Mouse (Mus musculus): ENCODE data around the gene Pigf. TPM values are rescaled to one million over a fixed set of nuclear protein-coding genes. Genes with fewer than 3 reads are reported as not detected.

Pigf gene
- polyA plus RNA-seq, 1 experiment from 2014 or later = 39.3 TPM

GRCm38 (mm10) chr17:87008950-87009349 is 16.3 kb downstream of the Pigf start:
- Histone ChIP-seq H3K4me3 (ENCODE audit: low read length) (no peak overlapping the region), H3K36me3 (ENCODE audit: control insufficient read depth, insufficient read depth, low read length) (peaks cover 5% of the 10 kb centered on the region; the same call in 1 of the 2 replicates), H3K9ac (ENCODE audit: low read depth, low read length) (no peak overlapping the region), H3K27ac (ENCODE audit: low read depth, low read length) (no peak overlapping the region), H3K9me3 (ENCODE audit: control insufficient read depth, low read length) (no peaks in the 10 kb centered on the region), H3K4me1 (ENCODE audit: control insufficient read depth, insufficient read depth, low read length) (no peaks in the 10 kb centered on the region), H3K4me2 (replicated peaks; ENCODE audit: low read depth, low read length) (no peak overlapping the region), H3K27me3 (ENCODE audit: control insufficient read depth, insufficient read depth, low read length) (no peaks in the 10 kb centered on the region)
- WGBS = 93% methylated on average over 3 of the region's 3 CpGs
- ATAC-seq (ENCODE audit: low FRiP score, low TSS enrichment) = no peak

- Histone ChIP-seq H3K4me2 (replicated peaks; ENCODE audit: low read depth, low read length) (no peak overlapping the region), H3K4me3 (ENCODE audit: low read length) (no peak overlapping the region), H3K36me3 (ENCODE audit: control insufficient read depth, insufficient read depth, low read length) (peaks cover 27% of the 10 kb centered on the region), H3K4me1 (ENCODE audit: control insufficient read depth, insufficient read depth, low read length) (no peaks in the 10 kb centered on the region), H3K9me3 (ENCODE audit: control insufficient read depth, low read length) (no peaks in the 10 kb centered on the region), H3K27ac (ENCODE audit: low read depth, low read length) (no peak overlapping the region), H3K9ac (ENCODE audit: low read depth, low read length) (no peak overlapping the region), H3K27me3 (ENCODE audit: control insufficient read depth, insufficient read depth, low read length) (no peaks in the 10 kb centered on the region)
- ATAC-seq (ENCODE audit: low FRiP score, low TSS enrichment) = no peak
- WGBS = 91% methylated on average over 6 of the region's 6 CpGs
These were observed 27.9 kb downstream of the Pigf start for GRCm38 (mm10) chr17:86997323-86997722.

GRCm38 (mm10) chr17:86991306-86991705 is 33.9 kb downstream of the Pigf start:
- Histone ChIP-seq H3K4me1 (ENCODE audit: control insufficient read depth, insufficient read depth, low read length) (no peaks in the 10 kb centered on the region), H3K9ac (ENCODE audit: low read depth, low read length) (no peak overlapping the region), H3K36me3 (ENCODE audit: control insufficient read depth, insufficient read depth, low read length) (peaks cover 4% of the 10 kb centered on the region; the same call in 1 of the 2 replicates), H3K4me3 (ENCODE audit: low read length) (no peak overlapping the region), H3K27me3 (ENCODE audit: control insufficient read depth, insufficient read depth, low read length) (no peaks in the 10 kb centered on the region), H3K9me3 (ENCODE audit: control insufficient read depth, low read length) (no peaks in the 10 kb centered on the region), H3K27ac (ENCODE audit: low read depth, low read length) (no peak overlapping the region), H3K4me2 (replicated peaks; ENCODE audit: low read depth, low read length) (no peak overlapping the region)
- WGBS = 90% methylated on average over 8 of the region's 8 CpGs
- ATAC-seq (ENCODE audit: low FRiP score, low TSS enrichment) = no peak

- no peak for ATAC-seq (ENCODE audit: low FRiP score, low TSS enrichment)
These were observed 36.5 kb downstream of the Pigf start for GRCm38 (mm10) chr17:86988601-86989184.

GRCm38 (mm10) chr17:86988161-86988560 is 37.0 kb downstream of the Pigf start:
- Histone ChIP-seq H3K4me2 (replicated peaks; ENCODE audit: low read depth, low read length) (no peak overlapping the region), H3K9ac (ENCODE audit: low read depth, low read length) (no peak overlapping the region), H3K9me3 (ENCODE audit: control insufficient read depth, low read length) (no peaks in the 10 kb centered on the region), H3K36me3 (ENCODE audit: control insufficient read depth, insufficient read depth, low read length) (0 out of 2 replicates have a peak, but pooled peaks cover 2% of the 10 kb centered on the region), H3K27me3 (ENCODE audit: control insufficient read depth, insufficient read depth, low read length) (no peaks in the 10 kb centered on the region), H3K4me3 (ENCODE audit: low read length) (no peak overlapping the region), H3K27ac (ENCODE audit: low read depth, low read length) (no peak overlapping the region), H3K4me1 (ENCODE audit: control insufficient read depth, insufficient read depth, low read length) (0 out of 2 replicates have a peak, but pooled peaks cover 5% of the 10 kb centered on the region)
- 88% methylated on average over 5 of the region's 5 CpGs for WGBS
- ATAC-seq (ENCODE audit: low FRiP score, low TSS enrichment) = no peak

More at GRCm38 (mm10) chr17:86988601-86989184, 36.5 kb downstream of the Pigf start:
- no peaks in the 10 kb centered on the region for H3K27me3 ChIP-seq (ENCODE audit: control insufficient read depth, insufficient read depth, low read length)
- 0 out of 2 replicates have a peak, but pooled peaks cover 5% of the 10 kb centered on the region for H3K4me1 ChIP-seq (ENCODE audit: control insufficient read depth, insufficient read depth, low read length)
- 69% methylated on average over 6 of the region's 6 CpGs for WGBS
- no peaks in the 10 kb centered on the region for H3K9me3 ChIP-seq (ENCODE audit: control insufficient read depth, low read length)
- H3K4me3 ChIP-seq (ENCODE audit: low read length) = no peak overlapping the region
- H3K36me3 ChIP-seq (ENCODE audit: control insufficient read depth, insufficient read depth, low read length) = 0 out of 2 replicates have a peak, but pooled peaks cover 2% of the 10 kb centered on the region
- H3K27ac ChIP-seq (ENCODE audit: low read depth, low read length) = no peak overlapping the region
- H3K9ac ChIP-seq (ENCODE audit: low read depth, low read length) = no peak overlapping the region
- H3K4me2 ChIP-seq (replicated peaks; ENCODE audit: low read depth, low read length) = no peak overlapping the region

- H3K4me2 ChIP-seq (replicated peaks; ENCODE audit: low read depth, low read length) = 0 out of 2 replicates have a peak overlapping the region, but pooled peaks have one; percentile 8
- no peak overlapping the region for H3K9ac ChIP-seq (ENCODE audit: low read depth, low read length)
- 46% methylated on average over 17 of the region's 17 CpGs for WGBS
- 0 out of 2 replicates have a peak, but pooled peaks cover 5% of the 10 kb centered on the region for H3K4me1 ChIP-seq (ENCODE audit: control insufficient read depth, insufficient read depth, low read length)
- H3K4me3 ChIP-seq (ENCODE audit: low read length) = no peak overlapping the region
- H3K27me3 ChIP-seq (ENCODE audit: control insufficient read depth, insufficient read depth, low read length) = no peaks in the 10 kb centered on the region
- H3K36me3 ChIP-seq (ENCODE audit: control insufficient read depth, insufficient read depth, low read length) = peaks cover 7% of the 10 kb centered on the region; the same call in 1 of the 2 replicates
- no peaks in the 10 kb centered on the region for H3K9me3 ChIP-seq (ENCODE audit: control insufficient read depth, low read length)
- peak overlapping the region; percentile 65; the same call in 1 of the 2 replicates for H3K27ac ChIP-seq (ENCODE audit: low read depth, low read length)
- ATAC-seq (ENCODE audit: low FRiP score, low TSS enrichment) = no peak
These were observed 38.6 kb downstream of the Pigf start for GRCm38 (mm10) chr17:86986449-86987138.

- Histone ChIP-seq H3K4me2 (replicated peaks; ENCODE audit: low read depth, low read length) (no peak overlapping the region), H3K27me3 (ENCODE audit: control insufficient read depth, insufficient read depth, low read length) (no peaks in the 10 kb centered on the region), H3K4me3 (ENCODE audit: low read length) (no peak overlapping the region), H3K36me3 (ENCODE audit: control insufficient read depth, insufficient read depth, low read length) (peaks cover 21% of the 10 kb centered on the region), H3K9me3 (ENCODE audit: control insufficient read depth, low read length) (no peaks in the 10 kb centered on the region), H3K4me1 (ENCODE audit: control insufficient read depth, insufficient read depth, low read length) (0 out of 2 replicates have a peak, but pooled peaks cover 5% of the 10 kb centered on the region), H3K27ac (ENCODE audit: low read depth, low read length) (no peak overlapping the region), H3K9ac (ENCODE audit: low read depth, low read length) (no peak overlapping the region)
- no peak for ATAC-seq (ENCODE audit: low FRiP score, low TSS enrichment)
- WGBS = 61% methylated on average over 9 of the region's 9 CpGs
These were observed 42.7 kb downstream of the Pigf start for GRCm38 (mm10) chr17:86982497-86982896.

GRCm38 (mm10) chr17:86981701-86982100 is 43.5 kb downstream of the Pigf start:
- 96% methylated on average over 2 of the region's 2 CpGs for WGBS
- H3K9me3 ChIP-seq (ENCODE audit: control insufficient read depth, low read length) = no peaks in the 10 kb centered on the region
- ATAC-seq (ENCODE audit: low FRiP score, low TSS enrichment) = no peak
- no peak overlapping the region for H3K4me3 ChIP-seq (ENCODE audit: low read length)
- H3K4me2 ChIP-seq (replicated peaks; ENCODE audit: low read depth, low read length) = no peak overlapping the region
- 0 out of 2 replicates have a peak, but pooled peaks cover 5% of the 10 kb centered on the region for H3K4me1 ChIP-seq (ENCODE audit: control insufficient read depth, insufficient read depth, low read length)
- no peaks in the 10 kb centered on the region for H3K27me3 ChIP-seq (ENCODE audit: control insufficient read depth, insufficient read depth, low read length)
- no peak overlapping the region for H3K27ac ChIP-seq (ENCODE audit: low read depth, low read length)
- H3K36me3 ChIP-seq (ENCODE audit: control insufficient read depth, insufficient read depth, low read length) = peaks cover 21% of the 10 kb centered on the region
- H3K9ac ChIP-seq (ENCODE audit: low read depth, low read length) = no peak overlapping the region

GRCm38 (mm10) chr17:86981205-86981604 is 44.0 kb downstream of the Pigf start:
- Histone ChIP-seq H3K9me3 (ENCODE audit: control insufficient read depth, low read length) (no peaks in the 10 kb centered on the region), H3K9ac (ENCODE audit: low read depth, low read length) (no peak overlapping the region), H3K4me1 (ENCODE audit: control insufficient read depth, insufficient read depth, low read length) (0 out of 2 replicates have a peak, but pooled peaks cover 5% of the 10 kb centered on the region), H3K36me3 (ENCODE audit: control insufficient read depth, insufficient read depth, low read length) (peaks cover 21% of the 10 kb centered on the region), H3K4me3 (ENCODE audit: low read length) (no peak overlapping the region), H3K27me3 (ENCODE audit: control insufficient read depth, insufficient read depth, low read length) (no peaks in the 10 kb centered on the region), H3K27ac (ENCODE audit: low read depth, low read length) (no peak overlapping the region), H3K4me2 (replicated peaks; ENCODE audit: low read depth, low read length) (no peak overlapping the region)
- WGBS = 95% methylated on average over 1 of the region's 1 CpGs
- ATAC-seq (ENCODE audit: low FRiP score, low TSS enrichment) = no peak
